Mouse (Mus musculus): ENCODE results near the gene Gm19668. TPM values are rescaled to one million over a fixed set of nuclear protein-coding genes. Genes with fewer than 3 reads are reported as not detected.
"Not testable (repeated sequence)": the region's sequence is repeated elsewhere in the genome, so short reads cannot be mapped to it uniquely, and the experiment has no call there.

Gm19668 gene
- polyA plus RNA-seq, 1 experiment from 2014 or later: not detected

GRCm38 (mm10) chr10:77818523-77818922, 19.6 kb upstream of the Gm19668 start:
- Histone ChIP-seq H3K4me3 (ENCODE audit: low read depth, low read length) (no peak overlapping the region), H3K9ac (ENCODE audit: low read length) (no peak overlapping the region), H3K27me3 (ENCODE audit: control insufficient read depth, insufficient read depth, low read length) (no peaks in the 10 kb centered on the region), H3K36me3 (ENCODE audit: control insufficient read depth, insufficient read depth, low read length) (no peaks in the 10 kb centered on the region), H3K4me1 (ENCODE audit: control insufficient read depth, insufficient read depth, low read length) (0 out of 2 replicates have a peak, but pooled peaks cover 4% of the 10 kb centered on the region), H3K4me2 (ENCODE audit: low read depth, severe bottlenecking) (no peak overlapping the region), H3K9me3 (ENCODE audit: control insufficient read depth, low read length) (no peaks in the 10 kb centered on the region), H3K27ac (replicated peaks; ENCODE audit: low read depth, low read length) (no peak overlapping the region)
- 89% methylated on average over 4 of the region's 4 CpGs for WGBS
- ATAC-seq (ENCODE audit: insufficient number of reproducible peaks, low FRiP score, low TSS enrichment, low read depth): no peak
- DNase-seq (ENCODE audit: low spot score): no peak

- no peak for ATAC-seq (ENCODE audit: insufficient number of reproducible peaks, low FRiP score, low TSS enrichment, low read depth)
- WGBS: 28% methylated on average over 5 of the region's 5 CpGs
- no peaks in the 10 kb centered on the region for H3K9me3 ChIP-seq (ENCODE audit: control insufficient read depth, low read length)
- H3K4me1 ChIP-seq (ENCODE audit: control insufficient read depth, insufficient read depth, low read length): 0 out of 2 replicates have a peak, but pooled peaks cover 4% of the 10 kb centered on the region
- no peaks in the 10 kb centered on the region for H3K27me3 ChIP-seq (ENCODE audit: control insufficient read depth, insufficient read depth, low read length)
- DNase-seq (ENCODE audit: low spot score): peak; percentile 66
- H3K27ac ChIP-seq (replicated peaks; ENCODE audit: low read depth, low read length): no peak overlapping the region
- no peak overlapping the region for H3K9ac ChIP-seq (ENCODE audit: low read length)
- no peak overlapping the region for H3K4me3 ChIP-seq (ENCODE audit: low read depth, low read length)
- H3K4me2 ChIP-seq (ENCODE audit: low read depth, severe bottlenecking): no peak overlapping the region
- H3K36me3 ChIP-seq (ENCODE audit: control insufficient read depth, insufficient read depth, low read length): no peaks in the 10 kb centered on the region
Observed at GRCm38 (mm10) chr10:77815514-77815913, 16.6 kb upstream of the Gm19668 start.

GRCm38 (mm10) chr10:77814382-77814781, 15.4 kb upstream of the Gm19668 start, which contains the start of gene Gm2696:
TSS of gene Gm2696 (plus strand) at chr10:77814682.
- Histone ChIP-seq H3K4me2 (ENCODE audit: low read depth, severe bottlenecking) (no peak within 1 kb of the TSS), H3K9me3 (ENCODE audit: control insufficient read depth, low read length) (peaks cover 4% of the 10 kb centered on the region; the same call in 1 of the 2 replicates), H3K27me3 (ENCODE audit: control insufficient read depth, insufficient read depth, low read length) (no peaks in the 10 kb centered on the region), H3K9ac (ENCODE audit: low read length) (no peak within 1 kb of the TSS), H3K27ac (replicated peaks; ENCODE audit: low read depth, low read length) (no peak within 1 kb of the TSS), H3K4me1 (ENCODE audit: control insufficient read depth, insufficient read depth, low read length) (0 out of 2 replicates have a peak, but pooled peaks cover 4% of the 10 kb centered on the region), H3K36me3 (ENCODE audit: control insufficient read depth, insufficient read depth, low read length) (no peaks in the 10 kb centered on the region), H3K4me3 (ENCODE audit: low read depth, low read length) (no peak within 1 kb of the TSS)
- no peak for DNase-seq (ENCODE audit: low spot score)
- ATAC-seq (ENCODE audit: insufficient number of reproducible peaks, low FRiP score, low TSS enrichment, low read depth): no peak
- WGBS: 55% methylated on average over 4 of the region's 4 CpGs

- Histone ChIP-seq H3K4me3 (ENCODE audit: low read depth, low read length) (no peak within 1 kb of the TSS), H3K4me2 (ENCODE audit: low read depth, severe bottlenecking) (no peak within 1 kb of the TSS), H3K9ac (ENCODE audit: low read length) (no peak within 1 kb of the TSS), H3K4me1 (ENCODE audit: control insufficient read depth, insufficient read depth, low read length) (no peaks in the 10 kb centered on the region), H3K36me3 (ENCODE audit: control insufficient read depth, insufficient read depth, low read length) (no peaks in the 10 kb centered on the region), H3K27ac (replicated peaks; ENCODE audit: low read depth, low read length) (no peak within 1 kb of the TSS), H3K9me3 (ENCODE audit: control insufficient read depth, low read length) (peaks cover 4% of the 10 kb centered on the region; the same call in 1 of the 2 replicates), H3K27me3 (ENCODE audit: control insufficient read depth, insufficient read depth, low read length) (no peaks in the 10 kb centered on the region)
- ATAC-seq (ENCODE audit: insufficient number of reproducible peaks, low FRiP score, low TSS enrichment, low read depth) (no peak), DNase-seq (ENCODE audit: low spot score) (no peak)
- WGBS: 69% methylated on average over 5 of the region's 5 CpGs
Observed at GRCm38 (mm10) chr10:77811743-77812142, 12.8 kb upstream of the Gm19668 start, which contains the start of gene Gm9507. TSS of gene Gm9507 (minus strand) at chr10:77811843.

- DNase-seq (ENCODE audit: low spot score): no peak
- no peak overlapping the region for H3K4me3 ChIP-seq (ENCODE audit: low read depth, low read length)
- no peak overlapping the region for H3K4me2 ChIP-seq (ENCODE audit: low read depth, severe bottlenecking)
- WGBS: 82% methylated on average over 3 of the region's 3 CpGs
- H3K9ac ChIP-seq (ENCODE audit: low read length): no peak overlapping the region
- ATAC-seq (ENCODE audit: insufficient number of reproducible peaks, low FRiP score, low TSS enrichment, low read depth): no peak
- H3K4me1 ChIP-seq (ENCODE audit: control insufficient read depth, insufficient read depth, low read length): no peaks in the 10 kb centered on the region
- H3K27me3 ChIP-seq (ENCODE audit: control insufficient read depth, insufficient read depth, low read length): no peaks in the 10 kb centered on the region
- no peaks in the 10 kb centered on the region for H3K9me3 ChIP-seq (ENCODE audit: control insufficient read depth, low read length)
- no peak overlapping the region for H3K27ac ChIP-seq (replicated peaks; ENCODE audit: low read depth, low read length)
- no peaks in the 10 kb centered on the region for H3K36me3 ChIP-seq (ENCODE audit: control insufficient read depth, insufficient read depth, low read length)
Observed at GRCm38 (mm10) chr10:77804095-77804494, 5.2 kb upstream of the Gm19668 start.

GRCm38 (mm10) chr10:77798164-77798920, 591 bp downstream of the Gm19668 start:
- H3K27ac ChIP-seq (replicated peaks; ENCODE audit: low read depth, low read length); H3K4me3 ChIP-seq (ENCODE audit: low read depth, low read length); ATAC-seq (ENCODE audit: insufficient number of reproducible peaks, low FRiP score, low TSS enrichment, low read depth); H3K9ac ChIP-seq (ENCODE audit: low read length); H3K27me3 ChIP-seq (ENCODE audit: control insufficient read depth, insufficient read depth, low read length); H3K4me1 ChIP-seq (ENCODE audit: control insufficient read depth, insufficient read depth, low read length); H3K9me3 ChIP-seq (ENCODE audit: control insufficient read depth, low read length); DNase-seq (ENCODE audit: low spot score); H3K4me2 ChIP-seq (ENCODE audit: low read depth, severe bottlenecking); H3K36me3 ChIP-seq (ENCODE audit: control insufficient read depth, insufficient read depth, low read length): not testable (repeated sequence)
- 24% methylated on average over 3 of the region's 3 CpGs for WGBS

GRCm38 (mm10) chr10:77797677-77798076, 1.3 kb downstream of the Gm19668 start:
- ATAC-seq (ENCODE audit: insufficient number of reproducible peaks, low FRiP score, low TSS enrichment, low read depth): no peak
- H3K27me3 ChIP-seq (ENCODE audit: control insufficient read depth, insufficient read depth, low read length): no peaks in the 10 kb centered on the region
- H3K4me3 ChIP-seq (ENCODE audit: low read depth, low read length): no peak overlapping the region
- no peak for DNase-seq (ENCODE audit: low spot score)
- no peak overlapping the region for H3K4me2 ChIP-seq (ENCODE audit: low read depth, severe bottlenecking)
- H3K4me1 ChIP-seq (ENCODE audit: control insufficient read depth, insufficient read depth, low read length): no peaks in the 10 kb centered on the region
- H3K27ac ChIP-seq (replicated peaks; ENCODE audit: low read depth, low read length): no peak overlapping the region
- no peaks in the 10 kb centered on the region for H3K36me3 ChIP-seq (ENCODE audit: control insufficient read depth, insufficient read depth, low read length)
- H3K9me3 ChIP-seq (ENCODE audit: control insufficient read depth, low read length): no peaks in the 10 kb centered on the region
- WGBS: 13% methylated on average over 3 of the region's 3 CpGs
- H3K9ac ChIP-seq (ENCODE audit: low read length): no peak overlapping the region

- 60% methylated on average over 2 of the region's 2 CpGs for WGBS
- no peak for DNase-seq (ENCODE audit: low spot score)
- H3K4me3 ChIP-seq (ENCODE audit: low read depth, low read length): no peak within 1 kb of the TSS
- H3K4me1 ChIP-seq (ENCODE audit: control insufficient read depth, insufficient read depth, low read length): no peaks in the 10 kb centered on the region
- H3K9ac ChIP-seq (ENCODE audit: low read length): no peak within 1 kb of the TSS
- no peaks in the 10 kb centered on the region for H3K36me3 ChIP-seq (ENCODE audit: control insufficient read depth, insufficient read depth, low read length)
- H3K27ac ChIP-seq (replicated peaks; ENCODE audit: low read depth, low read length): no peak within 1 kb of the TSS
- H3K4me2 ChIP-seq (ENCODE audit: low read depth, severe bottlenecking): no peak within 1 kb of the TSS
- H3K9me3 ChIP-seq (ENCODE audit: control insufficient read depth, low read length): no peaks in the 10 kb centered on the region
- ATAC-seq (ENCODE audit: insufficient number of reproducible peaks, low FRiP score, low TSS enrichment, low read depth): no peak
- H3K27me3 ChIP-seq (ENCODE audit: control insufficient read depth, insufficient read depth, low read length): no peaks in the 10 kb centered on the region
Observed at GRCm38 (mm10) chr10:77794976-77795375, 4.0 kb downstream of the Gm19668 start, which contains the start of gene Gm9639. TSS of gene Gm9639 (minus strand) at chr10:77795076.
